Mouse (Mus musculus): ENCODE measurements at regions not wholly inside any gene's neighbourhood (a gene's known extent, or its start where the extent isn't known, plus 50 kb on each side); places are given as distances from the start of the nearest gene placed in this dataset.

DNA sequence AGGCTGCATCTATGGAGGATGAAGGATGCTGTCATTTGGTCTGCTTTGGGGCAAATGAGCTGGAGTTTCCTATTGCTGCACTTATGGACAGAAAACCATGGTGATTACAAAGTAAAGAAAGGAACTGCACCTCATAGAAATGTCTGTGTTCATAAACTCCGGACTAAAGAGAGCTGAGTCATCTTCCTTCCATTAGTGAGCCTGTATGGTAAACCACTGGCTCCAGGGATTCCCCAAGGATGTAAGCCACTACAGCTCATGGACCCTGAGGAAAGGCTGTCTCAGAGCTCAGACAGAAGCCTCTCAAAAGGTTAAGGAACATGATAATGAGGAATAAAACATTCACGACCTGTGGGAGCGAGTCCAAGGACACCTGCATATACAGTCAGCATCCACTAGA, 66.3 kb upstream of the Zfp462 start:
- H3K4me3 ChIP-seq (ENCODE audit: low read depth, low read length) = no peak overlapping the region
- H3K27ac ChIP-seq (ENCODE audit: low read depth, low read length) = no peak overlapping the region
- no peaks in the 10 kb centered on the region for H3K4me1 ChIP-seq (replicated peaks; ENCODE audit: control insufficient read depth, insufficient read depth, low read length)
- ATAC-seq = no peak
- H3K9me3 ChIP-seq (ENCODE audit: control insufficient read depth) = no peaks in the 10 kb centered on the region
- TF ChIP-seq CTCF (IDR thresholded peaks at IDR 0.05; ENCODE audit: low read depth) = no peak
- H3K36me3 ChIP-seq (ENCODE audit: control insufficient read depth, insufficient read depth) = no peaks in the 10 kb centered on the region
- H3K27me3 ChIP-seq (replicated peaks; ENCODE audit: control insufficient read depth, insufficient read depth, low read length) = no peaks in the 10 kb centered on the region
- no peak overlapping the region for H3K4me2 ChIP-seq (replicated peaks; ENCODE audit: low read depth)
- WGBS = 81% methylated on average over 3 of the region's 3 CpGs
- H3K9ac ChIP-seq (ENCODE audit: low read depth, low read length) = no peak overlapping the region

GRCm38 (mm10) chr4:54893288-54893687, 51.6 kb upstream of the Zfp462 start:
- H3K27ac ChIP-seq (ENCODE audit: low read depth, low read length) = no peak overlapping the region
- H3K9me3 ChIP-seq (ENCODE audit: control insufficient read depth) = no peaks in the 10 kb centered on the region
- TF ChIP-seq CTCF (IDR thresholded peaks at IDR 0.05; ENCODE audit: low read depth) = no peak
- no peak overlapping the region for H3K4me3 ChIP-seq (ENCODE audit: low read depth, low read length)
- no peak for ATAC-seq
- no peaks in the 10 kb centered on the region for H3K36me3 ChIP-seq (ENCODE audit: control insufficient read depth, insufficient read depth)
- no peaks in the 10 kb centered on the region for H3K4me1 ChIP-seq (replicated peaks; ENCODE audit: control insufficient read depth, insufficient read depth, low read length)
- 85% methylated on average over 5 of the region's 5 CpGs for WGBS
- H3K27me3 ChIP-seq (replicated peaks; ENCODE audit: control insufficient read depth, insufficient read depth, low read length) = no peaks in the 10 kb centered on the region
- H3K9ac ChIP-seq (ENCODE audit: low read depth, low read length) = no peak overlapping the region
- H3K4me2 ChIP-seq (replicated peaks; ENCODE audit: low read depth) = no peak overlapping the region

Data from intestine, postnatal 0 days (tissue).